ENCODE assay signal across 7 mouse cellular contexts in the genomic region with DNA sequence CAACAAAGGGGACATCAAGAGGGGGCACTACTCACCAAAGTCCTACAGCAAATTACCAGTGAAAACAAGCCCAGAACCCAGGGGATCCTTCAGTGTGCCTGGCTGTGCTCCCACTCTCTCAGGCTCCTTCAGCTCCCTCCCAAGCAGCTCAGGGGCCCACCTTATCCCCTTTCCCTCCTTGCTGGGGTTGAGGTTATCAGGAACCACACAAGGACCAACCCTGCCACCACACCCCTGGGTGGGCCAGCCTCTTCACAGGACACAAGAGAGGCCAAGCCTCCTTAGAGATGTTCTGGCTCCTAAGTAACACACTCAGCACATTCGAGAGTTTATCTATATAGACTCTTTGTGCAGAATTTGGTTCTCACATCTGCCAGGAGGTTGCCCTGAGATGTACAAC. TPM values are rescaled to one million over a fixed set of nuclear protein-coding genes. Genes with fewer than 3 reads are reported as not detected.
DNase-seq lines count a peak whose midpoint lies in the region; ATAC-seq and TF ChIP-seq lines count a peak whose summit lies in the region.

No protein-coding gene starts in this region.

- no peak overlapping the region for H3K4me3 ChIP-seq in kidney, postnatal 0 days (replicated peaks; ENCODE audit: low read depth, low read length)
- no peak overlapping the region for H3K4me3 ChIP-seq in intestine, postnatal 0 days (ENCODE audit: low read depth, low read length)
- H3K4me3 ChIP-seq in spleen, adult 2 months (ENCODE audit: extremely low read depth, insufficient read depth, insufficient read length), result no peak overlapping the region

- TF ChIP-seq POLR2A in spleen, adult 2 months (IDR thresholded peaks at IDR 0.05; ENCODE audit: low read depth, low read length), result no peak

- no peak overlapping the region for H3K9ac ChIP-seq in kidney, postnatal 0 days (ENCODE audit: low read depth, low read length)
- no peak overlapping the region for H3K9ac ChIP-seq in intestine, postnatal 0 days (ENCODE audit: low read depth, low read length)

- H3K4me2 ChIP-seq in kidney, postnatal 0 days (ENCODE audit: low read length), result no peak overlapping the region
- H3K4me2 ChIP-seq in intestine, postnatal 0 days (replicated peaks; ENCODE audit: low read depth), result peak overlapping the region; percentile 89

- DNase-seq in kidney, postnatal 0 days (ENCODE audit: low spot score), result no peak
- DNase-seq in kidney, adult 9 months, result no peak
- no peak for DNase-seq in spleen, adult 2 months (ENCODE audit: low read depth in 1 of 2, low spot score in 2 of 2)
- DNase-seq in ovary, postnatal 10 days (ENCODE audit: low spot score), result no peak

- no peaks in the 10 kb centered on the region for H3K27me3 ChIP-seq in kidney, postnatal 0 days (ENCODE audit: insufficient read depth, low read length)
- no peaks in the 10 kb centered on the region for H3K27me3 ChIP-seq in intestine, postnatal 0 days (replicated peaks; ENCODE audit: control insufficient read depth, insufficient read depth, low read length)
- H3K27me3 ChIP-seq in spleen, adult 2 months (ENCODE audit: control insufficient read depth, insufficient read depth, low read length), result no peaks in the 10 kb centered on the region

- no peak for TF ChIP-seq CTCF in kidney, postnatal 0 days (IDR thresholded peaks at IDR 0.05; ENCODE audit: low read depth)
- no peak for TF ChIP-seq CTCF in intestine, postnatal 0 days (IDR thresholded peaks at IDR 0.05; ENCODE audit: low read depth)
- TF ChIP-seq CTCF in spleen, adult 2 months (IDR thresholded peaks at IDR 0.05; ENCODE audit: extremely low read depth, insufficient read depth, insufficient read length, insufficient replicate concordance), result no peak

- peak overlapping the region; percentile 81 for H3K27ac ChIP-seq in kidney, postnatal 0 days
- H3K27ac ChIP-seq in intestine, postnatal 0 days (ENCODE audit: low read depth, low read length), result peak overlapping the region; percentile 82
- H3K27ac ChIP-seq in spleen, adult 2 months (ENCODE audit: insufficient read depth, low read length), result peak overlapping the region; percentile 61; the same call in 1 of the 2 replicates

- H3K4me1 ChIP-seq in kidney, postnatal 0 days (replicated peaks; ENCODE audit: insufficient read depth, low read length), result peaks cover 38% of the 10 kb centered on the region
- peaks cover 11% of the 10 kb centered on the region for H3K4me1 ChIP-seq in intestine, postnatal 0 days (replicated peaks; ENCODE audit: control insufficient read depth, insufficient read depth, low read length)
- peaks cover 9% of the 10 kb centered on the region; the same call in 1 of the 2 replicates for H3K4me1 ChIP-seq in spleen, adult 2 months (ENCODE audit: control insufficient read depth, insufficient read depth, insufficient read length)

- peaks cover 14% of the 10 kb centered on the region for H3K36me3 ChIP-seq in kidney, postnatal 0 days (ENCODE audit: insufficient read depth, low read length)
- H3K36me3 ChIP-seq in intestine, postnatal 0 days (ENCODE audit: control insufficient read depth, insufficient read depth), result peaks cover 27% of the 10 kb centered on the region
- H3K36me3 ChIP-seq in spleen, adult 2 months (ENCODE audit: control insufficient read depth, insufficient read depth, low read length), result peaks cover 19% of the 10 kb centered on the region

- no peak for ATAC-seq in kidney, postnatal 0 days (replicated peaks; ENCODE audit: low FRiP score, low read depth)
- peak; percentile 45 for ATAC-seq in common myeloid progenitor, adult 5-6 weeks (replicated peaks; ENCODE audit: low read depth, poor library complexity, severe bottlenecking)
- peak; percentile 35; the same call in 1 of the 2 replicates for ATAC-seq in intestine, postnatal 0 days
- ATAC-seq in frontal cortex, adult (ENCODE audit: low TSS enrichment), result no peak

- 85% methylated on average over 1 of the region's 1 CpGs for WGBS in kidney, postnatal 0 days
- WGBS in intestine, postnatal 0 days, result 24% methylated on average over 1 of the region's 1 CpGs
- WGBS in spleen, adult 2 months, result 74% methylated on average over 1 of the region's 1 CpGs

- no peaks in the 10 kb centered on the region for H3K9me3 ChIP-seq in kidney, postnatal 0 days (replicated peaks; ENCODE audit: low read length)
- H3K9me3 ChIP-seq in intestine, postnatal 0 days (ENCODE audit: control insufficient read depth), result no peaks in the 10 kb centered on the region

RNA-seq across cellular contexts. Expression of gene Alad, which starts 3.1 kb away (rescaled TPM):
- 109 and 119 TPM in 2 replicates for polyA plus RNA-seq in kidney, postnatal 0 days (2015; fragmentation: Nextera tagmentation; extraction: Ambion mirVana)
- 38.6 and 54.8 TPM in 2 replicates for total RNA-seq in common myeloid progenitor, adult 5-6 weeks (2017)
- 156 and 168 TPM in 2 replicates for polyA plus RNA-seq in intestine, postnatal 0 days (2015; fragmentation: Nextera tagmentation; extraction: Ambion mirVana)
- 128 and 180 TPM in 2 replicates for polyA plus RNA-seq in spleen, adult 2 months (2012; rRNA removed)

RNA-seq across cellular contexts. Expression of gene Pole3, which starts 8.3 kb away (rescaled TPM):
- polyA plus RNA-seq in kidney, postnatal 0 days (2015; fragmentation: Nextera tagmentation; extraction: Ambion mirVana), result 62.0 and 71.2 TPM in 2 replicates
- total RNA-seq in common myeloid progenitor, adult 5-6 weeks (2017), result 84.0 and 97.3 TPM in 2 replicates
- 38.0 TPM in 2 replicates for polyA plus RNA-seq in intestine, postnatal 0 days (2015; fragmentation: Nextera tagmentation; extraction: Ambion mirVana)
- polyA plus RNA-seq in spleen, adult 2 months (2012; rRNA removed), result 6.1 and 8.4 TPM in 2 replicates

RNA-seq across cellular contexts. Expression of gene 4933430I17Rik, which starts 8.6 kb away (rescaled TPM):
- polyA plus RNA-seq in kidney, postnatal 0 days (2015; fragmentation: Nextera tagmentation; extraction: Ambion mirVana), result 0.45 and 0.46 TPM in 2 replicates
- total RNA-seq in common myeloid progenitor, adult 5-6 weeks (2017), result 0.41 TPM in 1 of 2 replicates, not detected in the other
- 0.27 TPM in 1 of 2 replicates, not detected in the other for polyA plus RNA-seq in intestine, postnatal 0 days (2015; fragmentation: Nextera tagmentation; extraction: Ambion mirVana)
- polyA plus RNA-seq in spleen, adult 2 months (2012; rRNA removed), result 0.11 TPM in 1 of 2 replicates, not detected in the other

RNA-seq across cellular contexts. Expression of gene Hdhd3, which starts 13.3 kb away (rescaled TPM):
- polyA plus RNA-seq in kidney, postnatal 0 days (2015; fragmentation: Nextera tagmentation; extraction: Ambion mirVana), result 16.0 and 17.7 TPM in 2 replicates
- 4.3 TPM in 1 of 2 replicates, not detected in the other for total RNA-seq in common myeloid progenitor, adult 5-6 weeks (2017)
- 125 and 145 TPM in 2 replicates for polyA plus RNA-seq in intestine, postnatal 0 days (2015; fragmentation: Nextera tagmentation; extraction: Ambion mirVana)
- 1.9 and 2.3 TPM in 2 replicates for polyA plus RNA-seq in spleen, adult 2 months (2012; rRNA removed)

RNA-seq across cellular contexts. Expression of gene Bspry, which starts 36.7 kb away (rescaled TPM):
- 38.2 and 38.9 TPM in 2 replicates for polyA plus RNA-seq in kidney, postnatal 0 days (2015; fragmentation: Nextera tagmentation; extraction: Ambion mirVana)
- total RNA-seq in common myeloid progenitor, adult 5-6 weeks (2017), result 0.27 TPM in 1 of 2 replicates, not detected in the other
- 14.7 and 20.5 TPM in 2 replicates for polyA plus RNA-seq in intestine, postnatal 0 days (2015; fragmentation: Nextera tagmentation; extraction: Ambion mirVana)
- 2.1 and 3.2 TPM in 2 replicates for polyA plus RNA-seq in spleen, adult 2 months (2012; rRNA removed)

Comparison
In these comparisons a context has a peak if more than half of its experiments do, and no peak if none do; other contexts are left out.
1. ATAC-seq: peak in common myeloid progenitor, adult 5-6 weeks (single experiment) and intestine, postnatal 0 days (single experiment); none in kidney, postnatal 0 days (single experiment) and frontal cortex, adult (single experiment).
2. Peak in every context shown above with its lines, with median percentiles within 50 percentile points of each other: H3K27ac ChIP-seq.